19 mouse cellular contexts compared by ENCODE assay signal in the genomic region with DNA sequence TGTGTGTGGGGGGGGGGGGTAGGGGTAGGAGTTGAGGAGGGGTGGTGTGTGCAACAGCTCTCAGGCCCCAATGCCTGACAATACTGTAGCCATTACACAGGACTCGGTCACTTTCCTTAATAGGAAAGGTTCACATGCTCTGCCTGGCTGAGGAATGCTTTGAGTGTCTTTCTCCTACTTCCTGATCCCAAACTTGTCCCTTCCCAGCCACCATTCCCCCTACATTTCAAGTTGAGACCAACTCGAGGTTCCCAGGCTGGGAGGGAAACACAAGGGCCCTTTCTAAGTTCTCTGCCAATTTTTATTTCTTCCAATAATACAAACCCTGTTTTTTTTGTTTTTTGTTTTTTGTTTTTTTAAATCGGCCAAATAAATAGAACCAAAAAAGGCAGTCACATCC.
A peak's percentile ranks its signal among the peaks of the same experiment; 100 is the strongest.
DNase-seq lines count a peak whose midpoint lies in the region; ATAC-seq and TF ChIP-seq lines count a peak whose summit lies in the region.
"Had no signal": no experiment of that assay in that cellular context is flagged by ENCODE, and none has a peak within 500 bp of the region (broad histone marks: within the 10 kb centered on the region; RNA-seq: fewer than 3 reads in every experiment).

No protein-coding gene starts in this region.

- TF ChIP-seq CTCF in gastrocnemius, adult 2 months (IDR thresholded peaks at IDR 0.05): no peak

- H3K4me1 ChIP-seq in kidney, embryonic 15.5 days: peaks cover 29% of the 10 kb centered on the region
- H3K4me1 ChIP-seq in brown adipose tissue, adult 24 weeks (ENCODE audit: control insufficient read depth, insufficient read depth, insufficient read length, low read length): no peaks in the 10 kb centered on the region
- H3K4me1 ChIP-seq: liver, embryonic 12.5 days had no signal

- no peak for DNase-seq in gastrocnemius, adult 2 months
- DNase-seq in gastrocnemius, postnatal 10 days: no peak
- no peak for DNase-seq in kidney, adult 8-10 months
- peak; percentile 45 to 69 for DNase-seq in kidney, postnatal 4 days
- no peak for DNase-seq in testis, postnatal 10 days (ENCODE audit: low spot score)
- DNase-seq: spleen, adult 18-20 months had no signal

- WGBS in kidney, embryonic 15.5 days: 29% methylated on average over 3 of the region's 3 CpGs

- H3K4me3 ChIP-seq in gastrocnemius, adult 2 months: no peak overlapping the region
- H3K4me3 ChIP-seq in kidney, embryonic 15.5 days (replicated peaks): no peak overlapping the region
- H3K4me3 ChIP-seq in brown adipose tissue, adult 24 weeks (ENCODE audit: insufficient read depth, low read depth, low read length): no peak overlapping the region
- H3K4me3 ChIP-seq: forebrain, embryonic 12.5 days; heart, adult 2 months; hindbrain, embryonic 10.5 days; liver, embryonic 12.5 days; midbrain, embryonic 13.5 days; neural tube, embryonic 13.5 days; stomach, embryonic 15.5 days had no signal

- intact Hi-C loops in gastrocnemius, adult 2 months (cut with DNase I): loop anchor here (5.0 kb wide), 2 partner anchors 37 to 58 kb away; no protein-coding TSS in a partner anchor

- ATAC-seq in kidney, embryonic 15.5 days (replicated peaks; ENCODE audit: low FRiP score): no peak
- no peak for ATAC-seq in erythroblast, adult 5-6 weeks (replicated peaks; ENCODE audit: low FRiP score, poor library complexity, severe bottlenecking)
- ATAC-seq: activated CD4-positive, CD25-positive, alpha-beta regulatory T cell, adult 4 months; liver, embryonic 12.5 days; midbrain, embryonic 13.5 days had no signal

- H3K27ac ChIP-seq in gastrocnemius, adult 2 months: peak overlapping the region; percentile 61; the same call in 1 of the 2 replicates
- peak overlapping the region; percentile 86 for H3K27ac ChIP-seq in kidney, embryonic 15.5 days
- H3K27ac ChIP-seq in brown adipose tissue, adult 24 weeks (replicated peaks; ENCODE audit: low read depth, low read length): 0 out of 2 replicates have a peak overlapping the region, but pooled peaks have one; percentile 8
- H3K27ac ChIP-seq: forebrain, embryonic 12.5 days; liver, embryonic 12.5 days had no signal

- no peaks in the 10 kb centered on the region for H3K36me3 ChIP-seq in kidney, embryonic 15.5 days
- H3K36me3 ChIP-seq: forebrain, embryonic 12.5 days; G1E; hindbrain, embryonic 10.5 days; liver, embryonic 12.5 days; midbrain, embryonic 13.5 days; neural tube, embryonic 13.5 days; stomach, embryonic 15.5 days had no signal

- no peaks in the 10 kb centered on the region for H3K9me3 ChIP-seq in kidney, embryonic 15.5 days (replicated peaks)
- H3K9me3 ChIP-seq: forebrain, embryonic 12.5 days; hindbrain, embryonic 10.5 days; liver, embryonic 12.5 days; midbrain, embryonic 13.5 days; neural tube, embryonic 13.5 days; stomach, embryonic 15.5 days had no signal

- no peaks in the 10 kb centered on the region for H3K27me3 ChIP-seq in kidney, embryonic 15.5 days
- H3K27me3 ChIP-seq: forebrain, embryonic 12.5 days; liver, embryonic 12.5 days; midbrain, embryonic 13.5 days; neural tube, embryonic 13.5 days; stomach, embryonic 15.5 days had no signal

- no peak overlapping the region for H3K9ac ChIP-seq in kidney, embryonic 15.5 days
- H3K9ac ChIP-seq: forebrain, embryonic 12.5 days; liver, embryonic 12.5 days; lung, embryonic 14.5 days; midbrain, embryonic 13.5 days; neural tube, embryonic 13.5 days; stomach, embryonic 15.5 days had no signal

- H3K4me2 ChIP-seq in kidney, embryonic 15.5 days: no peak overlapping the region
- H3K4me2 ChIP-seq: forebrain, embryonic 12.5 days; liver, embryonic 12.5 days; lung, embryonic 14.5 days; midbrain, embryonic 13.5 days; neural tube, embryonic 13.5 days; stomach, embryonic 15.5 days had no signal

Comparison
In these comparisons a context has a peak if more than half of its experiments do, and no peak if none do; other contexts are left out.
1. DNase-seq: peak in kidney, postnatal 4 days (2 of 2); none in gastrocnemius, adult 2 months (single experiment), gastrocnemius, postnatal 10 days (single experiment), kidney, adult 8-10 months (0 of 2) and testis, postnatal 10 days (single experiment).
2. H3K27ac ChIP-seq: peak in every context shown above with its lines; median percentile 86 in kidney, embryonic 15.5 days; 61 in gastrocnemius, adult 2 months; 8 in brown adipose tissue, adult 24 weeks.